Mouse (Mus musculus) lung, postnatal 0 days (tissue): Measurements from ENCODE around the gene Rnf31.
A peak's percentile ranks its signal among the peaks of the same experiment; 100 is the strongest.

Experiments used
- CTCF ChIP-seq: IDR thresholded peaks from 2 replicates; pipeline ENCODE4 v1.5.1; 2016; ENCODE audit warnings: antibody characterized with exemption, mild to moderate bottlenecking
- EP300 ChIP-seq: IDR thresholded peaks from 2 replicates; pipeline ENCODE4 v1.6.1; 2016; ENCODE audit warnings: antibody characterized with exemption, mild to moderate bottlenecking, control low read depth

DNA sequence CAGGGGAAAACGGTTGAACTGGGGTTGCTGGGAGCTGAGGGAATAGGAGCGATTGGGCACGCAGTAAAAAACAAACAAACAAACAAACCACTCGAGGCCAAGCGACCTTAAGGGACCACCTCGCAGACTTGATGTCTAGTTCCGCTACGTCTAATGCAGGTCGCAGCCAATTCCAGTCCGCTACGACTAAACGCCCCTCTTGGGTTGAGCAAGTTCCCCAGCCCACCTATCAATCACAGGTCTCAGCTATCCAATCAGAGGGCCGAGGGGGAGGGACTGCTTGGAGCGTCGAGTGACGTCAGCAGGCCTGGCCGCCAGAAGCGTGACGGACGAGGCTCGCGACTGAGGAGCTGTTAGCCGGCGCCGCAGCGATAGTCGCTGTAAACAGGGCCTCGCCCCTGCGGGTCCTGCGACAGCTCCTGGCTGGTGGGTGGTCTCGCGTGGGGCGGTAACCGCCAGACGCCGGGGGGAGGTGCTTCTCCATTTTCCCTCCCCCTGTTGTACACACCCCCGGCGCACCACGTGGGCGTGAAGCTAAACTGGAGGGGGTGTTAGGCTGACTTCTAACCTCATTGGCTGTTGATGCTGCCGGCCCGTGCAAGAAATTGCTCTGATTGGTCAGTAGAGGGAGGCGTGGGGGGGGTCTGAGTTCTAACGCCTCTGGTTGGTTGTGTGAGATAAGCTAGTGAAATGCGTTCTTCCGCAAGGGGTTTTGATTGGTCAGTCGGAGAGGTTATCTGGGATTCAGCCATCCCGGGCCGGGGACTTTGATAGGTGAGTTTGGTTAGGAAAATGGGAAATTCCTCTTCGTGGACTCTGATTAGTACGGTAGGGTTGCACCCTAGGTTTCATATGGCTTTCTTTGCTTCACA is 31.1 kb upstream of the Rnf31 start, which contains the start of gene A730061H03Rik:
- peak; percentile 31 for TF ChIP-seq CTCF
- TF ChIP-seq EP300: peak; percentile 92
